In the genomic region with DNA sequence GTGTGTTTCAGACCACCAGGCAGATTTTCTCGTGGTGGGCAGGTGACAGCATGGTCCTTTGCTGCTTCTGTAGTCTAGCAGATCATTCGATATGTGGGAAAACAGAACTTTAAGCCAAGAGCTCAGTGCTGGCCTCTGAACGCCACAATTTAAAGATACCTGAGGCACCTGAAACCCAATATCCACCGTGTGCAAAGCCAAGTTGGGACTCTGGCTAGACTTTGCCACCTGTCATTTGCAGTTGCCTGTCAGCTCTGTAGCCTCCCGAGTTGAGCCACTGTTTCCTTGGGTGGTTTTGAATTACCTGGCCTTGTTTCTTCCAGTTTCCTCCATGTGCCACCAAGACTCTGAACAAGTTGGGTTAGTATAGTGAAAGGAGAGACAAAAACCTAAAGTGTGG, we compare ENCODE assay signal across 24 mouse cellular contexts.
"Had no signal": no experiment of that assay in that cellular context is flagged by ENCODE, and none has a peak within 500 bp of the region (broad histone marks: within the 10 kb centered on the region; RNA-seq: fewer than 3 reads in every experiment).

No protein-coding gene starts in this region.

- H3K9ac ChIP-seq: heart, embryonic 12.5 days; hindbrain, embryonic 12.5 days; hindbrain, embryonic 14.5 days; kidney, embryonic 15.5 days; limb, embryonic 13.5 days; limb, embryonic 15.5 days; liver, embryonic 12.5 days; liver, embryonic 14.5 days had no signal

- DNase-seq: heart, adult 18-20 months; heart, postnatal 10 days; heart, postnatal 4 days; kidney, adult 11 months; kidney, adult 2 months; kidney, adult 9 months; kidney, postnatal 14 days; kidney, postnatal 36 days; layer of hippocampus, adult 9-11 months; layer of hippocampus, postnatal 36 days; left cerebral cortex, postnatal 4 days had no signal

- H3K27me3 ChIP-seq: heart, embryonic 12.5 days; hindbrain, embryonic 12.5 days; kidney, embryonic 15.5 days; limb, embryonic 13.5 days; limb, embryonic 15.5 days; liver, embryonic 12.5 days had no signal

- H3K4me1 ChIP-seq: heart, embryonic 10.5 days; kidney, embryonic 15.5 days; limb, embryonic 13.5 days; limb, embryonic 15.5 days; liver, embryonic 12.5 days had no signal

- H3K36me3 ChIP-seq: hindbrain, embryonic 12.5 days; limb, embryonic 15.5 days; liver, embryonic 12.5 days had no signal

- H3K4me2 ChIP-seq: heart, embryonic 12.5 days; hindbrain, embryonic 12.5 days; hindbrain, embryonic 14.5 days; kidney, embryonic 15.5 days; limb, embryonic 13.5 days; limb, embryonic 15.5 days; liver, embryonic 12.5 days had no signal

- H3K27ac ChIP-seq: heart, embryonic 10.5 days; hindbrain, embryonic 10.5 days; hindbrain, embryonic 12.5 days; hindbrain, embryonic 14.5 days; kidney, embryonic 15.5 days; kidney, postnatal 0 days; limb, embryonic 13.5 days; limb, embryonic 15.5 days; liver, embryonic 12.5 days; liver, embryonic 14.5 days had no signal

- ATAC-seq: hindbrain, embryonic 16.5 days; intestine, embryonic 16.5 days; liver, embryonic 12.5 days had no signal

- H3K4me3 ChIP-seq: heart, embryonic 10.5 days; heart, embryonic 12.5 days; hindbrain, embryonic 10.5 days; hindbrain, embryonic 12.5 days; kidney, embryonic 15.5 days; limb, embryonic 13.5 days; limb, embryonic 15.5 days; liver, embryonic 12.5 days had no signal

- H3K9me3 ChIP-seq: heart, embryonic 10.5 days had no signal
